Mouse (Mus musculus): ENCODE measurements at regions not wholly inside any gene's neighbourhood (a gene's known extent, or its start where the extent isn't known, plus 50 kb on each side); places are given as distances from the start of the nearest gene placed in this dataset.

DNA sequence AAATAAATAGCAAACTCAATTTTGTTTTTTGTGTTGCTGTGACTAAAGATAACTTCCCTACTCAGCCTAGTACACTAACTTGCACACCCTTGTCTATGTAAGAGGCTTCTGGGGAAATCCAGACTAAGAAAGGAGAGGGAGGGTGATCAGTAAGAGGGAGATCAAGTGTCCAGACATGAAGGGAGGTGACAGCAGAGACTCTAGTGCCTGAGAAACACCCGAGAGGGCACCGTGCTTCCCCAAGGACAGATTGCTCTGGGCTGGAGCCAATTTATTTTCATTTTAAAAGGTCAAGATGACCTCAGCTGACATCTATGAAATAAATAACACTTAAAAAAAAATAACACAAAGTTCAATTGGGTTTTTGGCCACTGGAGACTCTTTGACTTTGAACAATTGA is 56.5 kb upstream of the Armc3 start:
- Histone ChIP-seq H3K9ac (replicated peaks; ENCODE audit: low read depth, low read length) (no peak overlapping the region), H3K4me1 (ENCODE audit: control insufficient read depth, insufficient read depth, low read length) (no peaks in the 10 kb centered on the region), H3K9me3 (ENCODE audit: control insufficient read depth, low read depth, low read length) (no peaks in the 10 kb centered on the region), H3K4me2 (replicated peaks; ENCODE audit: low read depth, low read length) (no peak overlapping the region), H3K4me3 (ENCODE audit: low read depth, low read length) (no peak overlapping the region), H3K27me3 (ENCODE audit: control insufficient read depth, insufficient read depth, low read length) (no peaks in the 10 kb centered on the region), H3K36me3 (ENCODE audit: control insufficient read depth, insufficient read depth, low read length) (no peaks in the 10 kb centered on the region), H3K27ac (ENCODE audit: low read length) (no peak overlapping the region)
- WGBS: 42% methylated on average over 2 of the region's 2 CpGs
- no peak for ATAC-seq (ENCODE audit: insufficient number of reproducible peaks, insufficient read depth, low FRiP score, low read depth)

DNA sequence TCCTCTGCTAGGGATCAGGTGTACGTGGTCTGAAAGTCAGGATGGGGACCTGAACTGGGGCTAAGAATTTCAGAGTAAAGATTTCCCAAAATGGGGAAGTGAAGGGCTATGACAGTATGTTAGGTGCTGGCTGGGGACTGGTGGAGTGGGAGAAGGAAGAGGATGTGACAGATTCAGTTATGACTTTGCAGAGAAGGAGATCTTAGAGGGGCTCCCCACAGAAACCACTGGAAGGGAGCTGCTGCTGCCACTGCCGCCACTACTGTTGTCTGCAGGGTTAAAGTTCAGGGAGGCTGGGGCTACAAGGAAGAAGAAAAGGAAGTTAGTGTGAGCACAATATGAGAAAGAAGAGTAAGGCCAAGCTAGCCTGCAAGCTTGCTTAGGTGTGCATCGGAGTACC is 53.7 kb upstream of the Armc3 start:
- Histone ChIP-seq H3K4me2 (replicated peaks; ENCODE audit: low read depth, low read length) (no peak overlapping the region), H3K9me3 (ENCODE audit: control insufficient read depth, low read depth, low read length) (no peaks in the 10 kb centered on the region), H3K9ac (replicated peaks; ENCODE audit: low read depth, low read length) (no peak overlapping the region), H3K36me3 (ENCODE audit: control insufficient read depth, insufficient read depth, low read length) (no peaks in the 10 kb centered on the region), H3K27ac (ENCODE audit: low read length) (no peak overlapping the region), H3K27me3 (ENCODE audit: control insufficient read depth, insufficient read depth, low read length) (no peaks in the 10 kb centered on the region), H3K4me1 (ENCODE audit: control insufficient read depth, insufficient read depth, low read length) (no peaks in the 10 kb centered on the region), H3K4me3 (ENCODE audit: low read depth, low read length) (no peak overlapping the region)
- WGBS: 79% methylated on average over 3 of the region's 3 CpGs
- ATAC-seq (ENCODE audit: insufficient number of reproducible peaks, insufficient read depth, low FRiP score, low read depth): no peak

DNA sequence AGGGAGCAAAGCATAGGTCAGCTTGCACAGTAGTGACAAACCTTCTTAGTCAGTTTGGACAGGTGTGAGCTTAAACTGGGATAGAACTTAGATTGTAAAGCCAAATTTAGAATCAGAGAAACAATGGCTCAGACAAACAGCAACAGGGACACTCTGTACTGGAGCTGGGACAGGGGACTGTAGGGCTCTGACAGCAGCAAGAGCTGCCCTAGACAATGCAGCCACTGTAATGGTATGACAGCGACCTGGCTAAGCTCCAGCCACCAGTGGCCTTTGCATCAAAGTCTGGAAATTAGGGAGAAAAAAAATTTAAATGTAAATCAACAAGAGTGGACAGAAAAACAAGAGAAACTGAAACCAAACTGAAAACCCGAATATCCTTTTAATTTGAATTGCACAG is 53.2 kb upstream of the Armc3 start:
- no peaks in the 10 kb centered on the region for H3K36me3 ChIP-seq (ENCODE audit: control insufficient read depth, insufficient read depth, low read length)
- no peak overlapping the region for H3K9ac ChIP-seq (replicated peaks; ENCODE audit: low read depth, low read length)
- H3K4me2 ChIP-seq (replicated peaks; ENCODE audit: low read depth, low read length): no peak overlapping the region
- H3K27ac ChIP-seq (ENCODE audit: low read length): no peak overlapping the region
- no peaks in the 10 kb centered on the region for H3K9me3 ChIP-seq (ENCODE audit: control insufficient read depth, low read depth, low read length)
- WGBS: 44% methylated on average over 2 of the region's 2 CpGs
- no peaks in the 10 kb centered on the region for H3K4me1 ChIP-seq (ENCODE audit: control insufficient read depth, insufficient read depth, low read length)
- no peaks in the 10 kb centered on the region for H3K27me3 ChIP-seq (ENCODE audit: control insufficient read depth, insufficient read depth, low read length)
- ATAC-seq (ENCODE audit: insufficient number of reproducible peaks, insufficient read depth, low FRiP score, low read depth): no peak
- no peak overlapping the region for H3K4me3 ChIP-seq (ENCODE audit: low read depth, low read length)

- no peak overlapping the region for H3K4me3 ChIP-seq (ENCODE audit: low read depth, low read length)
- no peaks in the 10 kb centered on the region for H3K36me3 ChIP-seq (ENCODE audit: control insufficient read depth, insufficient read depth, low read length)
- no peak overlapping the region for H3K27ac ChIP-seq (ENCODE audit: low read length)
- no peak for ATAC-seq (ENCODE audit: insufficient number of reproducible peaks, insufficient read depth, low FRiP score, low read depth)
- no peaks in the 10 kb centered on the region for H3K27me3 ChIP-seq (ENCODE audit: control insufficient read depth, insufficient read depth, low read length)
- 34% methylated on average over 6 of the region's 6 CpGs for WGBS
- H3K9me3 ChIP-seq (ENCODE audit: control insufficient read depth, low read depth, low read length): no peaks in the 10 kb centered on the region
- no peak overlapping the region for H3K4me2 ChIP-seq (replicated peaks; ENCODE audit: low read depth, low read length)
- H3K9ac ChIP-seq (replicated peaks; ENCODE audit: low read depth, low read length): no peak overlapping the region
- no peaks in the 10 kb centered on the region for H3K4me1 ChIP-seq (ENCODE audit: control insufficient read depth, insufficient read depth, low read length)
Observed at GRCm38 (mm10) chr2:19146289-19146688, 52.8 kb upstream of the Armc3 start.

GRCm38 (mm10) chr2:19148812-19149211 is 50.3 kb upstream of the Armc3 start:
- Histone ChIP-seq H3K27me3 (ENCODE audit: control insufficient read depth, insufficient read depth, low read length) (no peaks in the 10 kb centered on the region), H3K9me3 (ENCODE audit: control insufficient read depth, low read depth, low read length) (no peaks in the 10 kb centered on the region), H3K27ac (ENCODE audit: low read length) (no peak overlapping the region), H3K36me3 (ENCODE audit: control insufficient read depth, insufficient read depth, low read length) (no peaks in the 10 kb centered on the region), H3K4me1 (ENCODE audit: control insufficient read depth, insufficient read depth, low read length) (no peaks in the 10 kb centered on the region), H3K4me3 (ENCODE audit: low read depth, low read length) (no peak overlapping the region), H3K9ac (replicated peaks; ENCODE audit: low read depth, low read length) (no peak overlapping the region), H3K4me2 (replicated peaks; ENCODE audit: low read depth, low read length) (no peak overlapping the region)
- no peak for ATAC-seq (ENCODE audit: insufficient number of reproducible peaks, insufficient read depth, low FRiP score, low read depth)
- WGBS: 67% methylated on average over 5 of the region's 5 CpGs
